Mouse (Mus musculus) liver, adult (tissue): ENCODE measurements around the gene Tns3.

Source experiments
- GATA4 ChIP-seq: IDR thresholded peaks from 2 replicates; pipeline ENCODE4 v1.6.1; 2014; ENCODE audit warnings: mild to moderate bottlenecking, low read length; ENCODE audit not compliant: insufficient replicate concordance

Tns3 gene

DNA sequence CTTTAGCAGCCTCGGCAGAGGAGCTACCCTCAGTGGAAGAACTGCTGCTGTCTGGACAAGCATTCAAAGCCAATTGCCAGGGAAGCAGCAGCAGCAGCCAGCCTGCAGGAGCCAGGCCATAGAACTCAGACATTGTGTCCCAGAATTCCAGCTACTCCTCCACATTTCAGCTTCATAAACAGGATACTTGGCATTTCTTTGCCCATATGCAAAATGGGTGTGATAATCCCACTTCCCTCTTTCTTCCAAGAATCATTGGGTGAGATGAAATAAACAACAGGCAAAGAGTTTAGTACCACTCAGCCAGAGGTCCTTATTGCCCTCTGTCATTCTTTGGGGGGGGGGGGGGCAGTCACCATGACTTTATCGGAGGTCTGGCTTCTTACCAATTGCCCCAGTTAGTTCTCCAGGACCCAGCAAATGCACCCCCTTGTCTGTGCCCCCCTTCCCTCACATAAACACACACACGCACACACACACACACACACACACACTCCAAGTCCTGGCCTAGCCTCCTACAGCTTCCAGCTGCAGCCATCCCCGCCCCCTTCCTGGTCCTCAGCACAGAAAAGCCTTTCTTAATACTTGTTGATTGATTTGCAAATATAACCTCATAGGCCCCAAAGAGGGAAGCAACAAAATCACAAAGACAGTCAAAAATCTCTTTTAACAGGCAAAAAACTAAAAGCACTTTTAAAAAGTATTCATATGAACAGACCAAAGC lies 1.5 kb downstream of the Tns3 start:
- no peak for TF ChIP-seq GATA4

DNA sequence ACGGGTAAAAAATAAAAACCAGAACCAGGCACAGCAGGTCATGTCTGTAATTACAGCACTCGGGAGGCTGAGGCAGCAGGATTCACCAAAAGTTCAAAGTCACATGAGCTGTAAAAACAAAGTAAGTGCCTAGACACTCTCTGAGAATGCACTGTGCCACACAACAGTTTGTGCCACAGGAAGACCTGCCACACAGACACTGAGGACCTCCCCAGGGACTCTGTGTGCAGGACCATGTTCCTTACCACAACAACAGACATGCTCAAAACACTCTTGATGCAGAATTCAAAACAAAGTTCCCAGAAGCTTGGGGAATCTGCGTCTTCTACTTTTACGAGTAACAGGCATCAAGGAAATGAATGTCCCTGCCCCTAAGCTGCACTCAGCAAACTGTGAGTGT lies 3.4 kb downstream of the Tns3 start:
- TF ChIP-seq GATA4, result no peak

DNA sequence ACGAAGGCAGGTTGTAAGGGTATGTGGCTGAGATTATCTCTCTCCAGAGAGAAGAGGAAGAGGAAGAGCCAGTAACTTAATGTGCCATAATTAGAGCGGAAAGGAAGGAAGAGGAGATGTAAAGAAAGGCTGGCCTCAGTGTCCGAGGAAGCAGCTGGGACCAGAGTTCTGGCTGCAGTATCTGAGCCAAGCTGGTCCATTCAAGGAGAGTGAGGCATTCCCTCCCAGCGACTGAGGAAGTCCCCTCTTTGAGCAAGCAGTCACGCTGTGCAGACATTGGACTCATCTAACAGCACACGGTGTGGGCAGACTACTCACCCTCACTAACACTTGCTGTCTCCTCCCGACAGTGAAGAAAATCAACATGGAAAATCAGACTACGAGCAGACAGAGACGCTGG lies 4.5 kb downstream of the Tns3 start:
- TF ChIP-seq GATA4, result no peak

DNA sequence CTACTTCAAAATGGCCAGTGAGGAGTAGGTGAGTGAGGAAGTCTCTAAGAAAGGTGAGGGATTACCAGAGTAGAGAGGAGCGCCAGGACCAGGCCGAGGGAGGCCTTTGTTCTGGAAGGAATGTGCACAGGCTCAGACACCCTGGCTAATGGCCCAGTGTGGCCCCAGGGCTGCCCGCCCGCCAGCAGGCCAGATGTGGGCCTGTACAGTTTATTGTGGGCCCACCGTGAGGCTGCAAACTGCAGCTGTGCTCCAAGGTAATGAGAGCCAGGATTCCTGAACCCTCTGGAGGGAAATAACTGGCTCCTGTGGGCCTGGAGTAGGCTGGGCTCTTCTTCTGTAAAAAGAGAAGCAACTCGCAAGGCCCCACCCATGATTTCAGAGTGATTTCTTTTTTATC lies 5.3 kb downstream of the Tns3 start:
- TF ChIP-seq GATA4, result no peak

DNA sequence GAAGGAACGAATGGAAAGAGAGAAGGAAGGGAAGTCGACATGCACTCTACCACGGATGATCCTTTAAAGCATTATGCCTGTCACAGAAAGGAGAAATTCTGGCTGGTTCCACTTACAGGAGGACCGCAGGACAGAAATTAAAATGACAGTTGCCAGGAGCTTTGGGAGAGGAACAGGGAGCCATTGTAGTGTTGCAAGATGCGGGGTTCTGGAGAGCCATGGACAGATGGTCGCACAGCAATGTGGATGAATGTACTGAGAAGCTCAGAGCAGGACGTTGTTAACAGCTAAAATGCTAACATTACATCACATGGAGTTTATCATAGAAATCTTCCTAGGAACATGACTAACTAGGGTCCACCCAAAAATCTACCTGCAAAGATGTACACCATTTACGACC lies 6.8 kb downstream of the Tns3 start:
- TF ChIP-seq GATA4, result no peak

DNA sequence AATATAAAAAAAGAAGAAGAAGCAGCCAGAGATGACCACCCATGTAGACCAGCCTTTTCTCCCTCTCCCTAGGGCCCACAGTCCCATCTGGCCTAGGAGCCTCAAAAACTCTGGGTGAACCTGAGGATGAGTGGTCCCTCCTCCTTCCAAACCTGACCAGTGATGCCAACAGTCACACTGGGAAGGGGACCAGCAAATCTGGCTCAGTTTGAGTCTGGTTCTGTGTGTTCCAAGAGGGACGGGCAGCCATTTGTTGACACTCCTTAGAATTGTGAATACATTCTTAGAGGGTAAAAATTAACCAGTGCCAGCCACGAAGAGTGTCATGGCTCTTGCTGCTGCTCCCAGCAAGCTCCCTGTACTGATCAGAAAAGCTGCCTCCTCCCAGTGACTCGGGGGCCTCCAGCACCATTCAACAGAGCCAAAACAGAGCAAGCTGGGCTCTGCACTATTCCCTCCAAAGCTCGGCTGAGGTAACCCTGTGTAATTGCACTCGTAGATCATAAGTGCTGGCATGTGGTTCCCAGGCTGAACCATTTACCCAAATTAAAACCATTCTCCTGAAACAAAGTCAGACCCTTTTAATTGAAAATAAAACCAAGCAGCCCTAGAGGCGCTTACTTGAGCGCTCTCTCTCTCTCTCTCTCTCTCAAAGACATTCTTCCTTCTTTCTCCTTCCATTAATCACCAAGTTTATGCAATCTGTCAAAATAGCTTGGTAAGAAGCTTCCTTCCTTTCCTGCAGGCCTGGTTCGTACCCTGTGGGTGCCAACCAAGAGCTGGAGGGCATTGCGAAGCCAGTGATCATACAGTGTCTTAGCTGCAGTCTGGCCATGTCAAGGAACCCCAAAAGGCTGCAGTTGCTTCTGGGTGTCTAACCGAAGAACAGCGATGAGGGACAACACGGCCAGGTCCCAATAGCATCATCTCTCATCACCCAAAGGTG lies 7.6 kb downstream of the Tns3 start:
- TF ChIP-seq GATA4, result no peak

DNA sequence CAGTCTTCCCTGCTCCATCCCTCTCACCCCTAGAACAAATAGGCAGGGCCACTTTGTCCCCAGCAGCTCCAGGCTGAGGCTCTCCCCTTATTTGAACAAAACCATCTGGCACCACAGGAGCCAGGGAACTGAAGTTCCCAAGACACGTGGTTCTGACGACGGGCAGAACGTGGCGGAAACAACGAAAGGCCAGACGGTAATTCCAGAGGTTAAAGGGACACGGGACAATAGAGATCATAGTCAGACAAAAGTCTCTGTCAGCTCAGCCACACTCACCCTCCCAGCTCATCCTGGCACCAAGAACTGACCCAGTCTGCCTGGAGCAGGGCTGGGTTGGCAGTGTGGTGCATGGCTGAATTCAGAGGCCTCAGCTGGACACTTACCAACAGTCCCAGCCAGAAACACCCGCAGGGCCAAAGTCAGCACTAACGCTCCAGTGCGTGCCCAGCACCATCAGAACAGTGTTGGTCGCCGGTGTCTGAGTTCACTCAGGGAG lies 10.5 kb downstream of the Tns3 start:
- TF ChIP-seq GATA4, result no peak; the same call in 1 of the 2 replicates

DNA sequence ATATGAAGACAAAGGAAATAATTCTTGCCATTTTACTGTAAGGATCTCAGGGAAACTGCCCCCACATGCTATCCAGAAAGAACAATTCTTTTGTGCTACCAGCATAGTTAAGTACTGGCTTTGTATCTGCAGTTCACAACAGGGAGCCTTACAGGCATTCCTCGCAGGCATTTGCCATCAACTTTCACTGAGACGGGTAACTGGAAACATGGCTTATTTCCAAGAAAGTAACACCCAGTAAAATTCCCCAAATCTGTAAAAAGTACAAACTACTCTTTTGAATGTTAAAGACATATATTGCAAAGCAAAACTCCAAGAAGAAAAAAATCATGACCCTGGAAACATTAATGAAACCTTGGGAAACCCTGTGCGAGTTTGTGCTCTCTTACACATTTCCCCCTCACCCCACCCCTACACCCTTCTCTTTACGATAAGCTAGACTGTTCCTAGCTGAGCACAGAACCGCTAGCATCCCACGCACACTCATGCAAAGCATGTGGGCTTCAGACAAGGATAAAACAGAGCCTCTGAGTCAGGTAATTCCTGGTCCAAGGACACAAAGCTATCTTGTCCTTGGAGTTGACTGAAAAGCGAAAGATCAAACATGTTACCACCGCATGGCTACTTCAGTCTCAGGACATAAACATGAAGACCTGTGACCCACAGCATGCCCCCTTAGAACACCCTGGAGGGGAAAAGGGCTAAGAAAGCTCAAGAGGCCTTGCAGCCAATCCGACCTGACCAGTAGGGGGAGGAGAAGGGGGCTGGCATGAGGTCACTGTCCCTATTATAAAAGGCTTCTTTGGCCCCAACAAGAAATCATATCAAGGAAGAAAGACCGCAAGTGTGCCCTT lies 11.3 kb downstream of the Tns3 start:
- TF ChIP-seq GATA4, result no peak

DNA sequence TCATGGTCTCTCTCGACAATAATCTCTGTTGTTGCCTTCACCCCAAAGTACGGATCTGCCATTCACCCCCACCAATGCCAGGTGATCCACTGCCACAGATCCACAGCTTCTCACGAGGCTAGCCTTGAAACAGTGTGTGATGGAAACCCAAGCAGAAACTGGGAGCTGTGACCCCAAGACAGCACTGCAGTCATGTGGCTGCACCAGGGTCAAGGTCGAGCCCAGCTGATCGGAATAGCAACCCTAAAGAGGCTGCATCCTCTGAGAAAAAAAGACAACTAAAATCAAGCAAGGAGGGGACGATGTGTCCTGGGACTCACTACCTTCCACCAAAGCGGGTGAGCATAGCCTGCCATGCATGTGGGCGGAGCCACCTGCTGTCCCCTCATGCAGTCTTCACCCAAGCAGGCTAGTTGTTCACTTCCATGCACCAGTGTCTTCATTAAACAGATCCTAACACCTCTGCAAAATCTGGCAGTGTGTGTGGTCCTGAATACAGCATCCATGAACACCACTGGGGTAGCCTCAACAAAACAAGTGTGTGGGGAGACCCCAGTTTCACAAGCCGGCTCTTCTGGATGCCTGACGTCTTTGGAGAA lies 12.1 kb downstream of the Tns3 start:
- no peak for TF ChIP-seq GATA4

DNA sequence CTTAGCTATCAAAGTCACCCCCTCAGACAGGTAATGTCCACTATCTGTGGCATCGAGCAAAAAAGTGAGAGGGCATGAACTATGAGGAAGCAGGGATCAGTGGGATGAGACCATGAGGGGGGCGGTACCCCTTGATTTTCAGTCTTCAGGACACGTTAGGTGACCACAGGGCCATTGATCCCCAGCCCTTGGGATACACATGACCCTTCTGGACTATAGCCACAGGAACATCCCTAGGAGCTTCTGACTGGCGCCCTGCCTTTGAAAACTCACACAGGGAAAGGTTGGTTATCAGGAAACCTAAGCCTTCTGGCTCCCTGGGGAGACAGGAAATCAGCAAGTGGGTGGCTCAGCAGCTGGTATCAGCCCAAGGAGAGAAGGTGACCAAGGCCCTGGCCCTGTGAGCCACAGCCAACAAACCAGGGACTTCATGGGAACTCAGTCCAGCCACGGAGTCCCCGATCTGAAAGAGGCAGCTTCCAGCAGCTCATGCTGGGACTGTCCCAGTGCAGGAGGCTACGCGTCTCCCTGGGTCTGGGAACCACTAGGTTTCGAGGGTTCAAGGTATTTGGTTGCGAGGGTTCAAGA lies 12.8 kb downstream of the Tns3 start:
- TF ChIP-seq GATA4, result peak; percentile 34; the same call in 1 of the 2 replicates

DNA sequence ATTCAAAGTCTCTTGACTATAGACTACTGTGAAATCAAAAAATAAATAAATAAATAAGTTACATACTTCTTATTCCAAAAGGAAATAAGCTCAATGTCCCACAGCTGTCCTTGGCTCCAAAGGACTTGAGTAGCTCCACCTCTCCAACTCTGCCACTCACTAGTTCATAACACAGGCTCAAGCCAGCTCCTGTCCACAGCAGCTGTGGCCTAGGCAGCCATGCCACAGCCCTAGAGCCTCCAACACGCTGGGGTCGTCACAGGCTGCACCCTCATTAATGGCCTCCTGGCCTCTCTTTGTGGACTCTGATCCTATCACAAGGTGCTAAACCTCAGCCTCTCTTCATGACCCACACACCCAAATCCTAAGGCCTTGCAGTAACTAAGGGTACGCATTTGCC lies 18.7 kb downstream of the Tns3 start:
- no peak for TF ChIP-seq GATA4

DNA sequence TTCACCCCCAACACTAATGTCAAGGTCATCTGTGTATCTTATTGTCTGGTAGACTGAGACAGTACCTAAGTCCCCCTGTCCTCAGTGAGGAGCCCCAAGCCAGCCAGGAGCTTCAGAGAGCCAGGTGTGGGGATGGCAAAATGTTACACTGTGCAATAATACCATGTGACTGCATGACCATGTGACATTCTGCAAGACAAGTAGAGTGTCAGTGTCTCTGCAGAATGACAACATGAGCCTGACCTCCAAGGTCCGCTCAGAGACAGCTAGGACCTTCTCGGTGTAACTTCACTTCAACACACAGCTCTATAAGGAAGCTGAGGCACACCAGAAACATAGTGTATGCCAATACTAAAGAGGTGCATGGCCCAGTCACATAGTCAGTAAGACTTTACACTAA lies 20.1 kb downstream of the Tns3 start:
- TF ChIP-seq GATA4, result no peak

DNA sequence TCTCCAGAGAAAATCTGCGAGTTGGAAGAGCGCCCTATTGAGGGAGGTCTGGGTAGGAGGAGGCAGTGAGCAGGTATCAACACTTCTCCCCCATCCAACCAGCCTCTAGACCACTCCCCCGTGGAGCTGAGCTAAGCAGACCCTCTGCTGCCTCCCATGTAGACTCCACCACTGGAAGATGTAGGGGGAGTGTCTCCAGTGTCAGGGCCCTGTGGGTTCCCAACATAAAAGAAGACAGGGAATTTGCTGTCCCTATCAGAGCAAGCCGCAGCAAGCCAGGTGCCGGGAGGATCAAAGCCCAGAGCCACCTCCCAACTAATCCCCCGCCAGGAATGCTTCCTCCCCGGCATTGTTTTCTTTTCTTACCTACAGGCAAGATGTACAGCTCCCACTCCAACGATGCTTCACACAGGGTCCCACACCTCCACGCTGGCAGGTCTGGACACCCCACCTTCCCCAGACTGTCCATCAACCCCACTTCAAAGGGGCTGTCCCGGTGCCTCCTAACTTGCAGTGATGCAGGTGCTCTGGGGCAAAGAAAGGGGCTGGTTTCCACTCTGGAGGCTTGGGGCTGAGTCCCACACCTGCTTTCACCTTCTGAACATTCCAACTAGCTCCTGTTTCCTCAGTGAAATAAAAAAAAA lies 22.6 kb downstream of the Tns3 start:
- no peak for TF ChIP-seq GATA4

DNA sequence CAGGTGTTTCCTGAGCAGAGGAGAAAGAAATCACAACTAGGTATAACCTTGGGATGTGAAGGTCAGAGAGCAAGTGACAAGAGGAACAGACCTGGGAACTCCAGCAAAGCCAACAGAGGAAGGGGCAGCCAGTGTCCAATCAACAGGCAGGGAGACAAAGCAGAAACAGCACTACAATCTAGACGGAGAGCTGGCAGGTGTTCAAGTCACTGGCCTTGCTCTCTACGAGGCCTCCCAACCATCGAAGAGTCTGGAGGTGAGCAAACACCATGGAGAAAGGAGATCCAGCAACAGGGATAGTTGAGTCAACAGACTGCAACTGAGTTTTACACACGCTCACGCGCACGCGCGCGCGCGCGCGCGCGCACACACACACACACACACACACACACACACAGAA lies 24.6 kb downstream of the Tns3 start:
- TF ChIP-seq GATA4, result no peak

DNA sequence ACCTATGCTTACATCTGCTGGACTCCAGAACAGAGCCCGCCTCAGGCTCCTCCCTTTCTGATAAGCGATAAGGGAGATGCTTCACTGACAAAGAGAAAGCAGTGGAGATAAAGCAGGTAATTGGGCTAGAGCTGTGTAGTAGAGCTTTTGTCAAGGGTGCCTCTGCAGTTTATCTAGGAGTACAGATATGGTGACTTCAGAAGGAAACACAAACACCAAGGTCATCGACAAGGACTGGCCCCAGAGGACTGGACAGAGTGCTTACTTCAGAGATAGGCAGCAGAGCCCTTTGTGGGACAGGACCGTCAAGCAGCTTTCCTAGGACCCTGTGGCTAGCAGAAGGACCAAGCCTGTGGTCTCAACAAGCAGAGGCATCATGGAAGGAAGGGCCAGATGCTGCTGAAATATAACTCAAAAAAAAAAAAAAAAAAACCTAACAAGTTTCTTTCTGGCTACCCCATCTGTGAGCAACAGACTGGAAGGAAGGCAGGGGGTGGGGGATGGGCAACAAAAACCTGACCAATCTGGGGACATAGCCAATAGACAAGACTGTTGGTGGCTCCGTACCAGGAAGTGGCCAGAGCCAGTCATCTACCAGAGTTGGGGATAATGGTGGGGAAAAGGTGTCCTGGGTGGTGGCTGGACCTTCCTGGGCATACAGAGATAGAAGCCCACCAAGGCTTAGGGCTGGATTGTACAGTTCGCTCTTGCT lies 25.2 kb downstream of the Tns3 start:
- no peak for TF ChIP-seq GATA4
